Mouse (Mus musculus) myocyte (in vitro differentiated cells): Measurements from ENCODE around the gene Actl6a.

Experiments used
- E2F4 ChIP-seq: IDR thresholded peaks from one replicate; pipeline ENCODE4 v1.6.1; 2011; ENCODE audit warnings: mild to moderate bottlenecking, control low read depth, moderate library complexity; ENCODE audit not compliant: insufficient read depth
- MAX ChIP-seq: IDR thresholded peaks from one replicate; pipeline ENCODE4 v1.6.1; 2011; ENCODE audit warnings: low read depth, mild to moderate bottlenecking, control low read depth
- MYOD1 ChIP-seq, 3 experiments: IDR thresholded peaks; one replicate each; pipeline ENCODE4 v1.6.1; 2011; ENCODE audit warnings: control low read depth in 2 of 3, low read depth in 2 of 3, mild to moderate bottlenecking in 2 of 3, moderate library complexity in 1 of 3; ENCODE audit not compliant: insufficient read length in 2 of 3, control insufficient read depth in 1 of 3
- MYOG ChIP-seq, 3 experiments: IDR thresholded peaks; one replicate each; pipeline ENCODE4 v1.6.1; 2011; ENCODE audit warnings: control low read depth in 2 of 3, low read depth in 2 of 3, mild to moderate bottlenecking in 2 of 3; ENCODE audit not compliant: insufficient read length in 2 of 3, control insufficient read depth in 1 of 3, insufficient read depth in 1 of 3
- POLR2A ChIP-seq: IDR thresholded peaks from one replicate; pipeline ENCODE4 v1.6.1; 2011; ENCODE audit warnings: low read depth, mild to moderate bottlenecking, control low read depth, moderate library complexity; ENCODE audit not compliant: insufficient read length
- POLR2AphosphoS2 ChIP-seq: IDR thresholded peaks from one replicate; pipeline ENCODE4 v1.6.1; 2011; ENCODE audit warnings: low read depth, control low read depth; ENCODE audit not compliant: insufficient read length
- TCF12 ChIP-seq: IDR thresholded peaks from one replicate; pipeline ENCODE4 v1.6.1; 2011; ENCODE audit warnings: mild to moderate bottlenecking, control low read depth; ENCODE audit not compliant: poor library complexity, insufficient read depth, severe bottlenecking
- USF1 ChIP-seq: IDR thresholded peaks from one replicate; pipeline ENCODE4 v1.6.1; 2011; ENCODE audit warnings: low read depth, mild to moderate bottlenecking, control low read depth, moderate library complexity

- TF ChIP-seq USF1: no peak
- no peak for TF ChIP-seq POLR2AphosphoS2
- no peak for TF ChIP-seq MYOD1 (IDR thresholded peaks at IDR 0.05; ENCODE audit: control insufficient read depth in 1 of 3, insufficient read length in 2 of 3, low read depth in 2 of 3)
- TF ChIP-seq POLR2A: no peak
- TF ChIP-seq TCF12: no peak
- TF ChIP-seq MAX: no peak
- TF ChIP-seq E2F4: no peak
- no peak for TF ChIP-seq MYOG (IDR thresholded peaks at IDR 0.05; ENCODE audit: control insufficient read depth in 1 of 3, insufficient read depth in 1 of 3, insufficient read length in 2 of 3, low read depth in 2 of 3)
Observed at GRCm38 (mm10) chr3:32659506-32659905, 46.6 kb upstream of the Actl6a start.
